Mouse (Mus musculus) myocyte (in vitro differentiated cells): Measurements from ENCODE around the gene Cfap74.

Experiments used
- CEBPB ChIP-seq: IDR thresholded peaks from 2 replicates; pipeline ENCODE4 v1.6.1; 2011; ENCODE audit warnings: mild to moderate bottlenecking, moderate library complexity; ENCODE audit not compliant: poor library complexity, insufficient read depth, severe bottlenecking
- E2F4 ChIP-seq: IDR thresholded peaks from one replicate; pipeline ENCODE4 v1.6.1; 2011; ENCODE audit warnings: mild to moderate bottlenecking, control low read depth, moderate library complexity; ENCODE audit not compliant: insufficient read depth
- MAX ChIP-seq: IDR thresholded peaks from one replicate; pipeline ENCODE4 v1.6.1; 2011; ENCODE audit warnings: low read depth, mild to moderate bottlenecking, control low read depth
- MYOD1 ChIP-seq, 3 experiments: IDR thresholded peaks; one replicate each; pipeline ENCODE4 v1.6.1; 2011; ENCODE audit warnings: control low read depth in 2 of 3, low read depth in 2 of 3, mild to moderate bottlenecking in 2 of 3, moderate library complexity in 1 of 3; ENCODE audit not compliant: insufficient read length in 2 of 3, control insufficient read depth in 1 of 3
- MYOG ChIP-seq, 3 experiments: IDR thresholded peaks; one replicate each; pipeline ENCODE4 v1.6.1; 2011; ENCODE audit warnings: control low read depth in 2 of 3, low read depth in 2 of 3, mild to moderate bottlenecking in 2 of 3; ENCODE audit not compliant: insufficient read length in 2 of 3, control insufficient read depth in 1 of 3, insufficient read depth in 1 of 3
- POLR2A ChIP-seq: IDR thresholded peaks from one replicate; pipeline ENCODE4 v1.6.1; 2011; ENCODE audit warnings: low read depth, mild to moderate bottlenecking, control low read depth, moderate library complexity; ENCODE audit not compliant: insufficient read length
- POLR2AphosphoS2 ChIP-seq: IDR thresholded peaks from one replicate; pipeline ENCODE4 v1.6.1; 2011; ENCODE audit warnings: low read depth, control low read depth; ENCODE audit not compliant: insufficient read length
- REST ChIP-seq: IDR thresholded peaks from one replicate; pipeline ENCODE4 v1.6.1; 2011; ENCODE audit warnings: mild to moderate bottlenecking, control low read depth, moderate library complexity; ENCODE audit not compliant: insufficient read depth, insufficient read length
- SRF ChIP-seq: IDR thresholded peaks from one replicate; pipeline ENCODE4 v1.6.1; 2011; ENCODE audit warnings: low read depth; ENCODE audit not compliant: control insufficient read depth, insufficient read length
- TCF12 ChIP-seq: IDR thresholded peaks from one replicate; pipeline ENCODE4 v1.6.1; 2011; ENCODE audit warnings: mild to moderate bottlenecking, control low read depth; ENCODE audit not compliant: poor library complexity, insufficient read depth, severe bottlenecking
- USF1 ChIP-seq: IDR thresholded peaks from one replicate; pipeline ENCODE4 v1.6.1; 2011; ENCODE audit warnings: low read depth, mild to moderate bottlenecking, control low read depth, moderate library complexity

DNA sequence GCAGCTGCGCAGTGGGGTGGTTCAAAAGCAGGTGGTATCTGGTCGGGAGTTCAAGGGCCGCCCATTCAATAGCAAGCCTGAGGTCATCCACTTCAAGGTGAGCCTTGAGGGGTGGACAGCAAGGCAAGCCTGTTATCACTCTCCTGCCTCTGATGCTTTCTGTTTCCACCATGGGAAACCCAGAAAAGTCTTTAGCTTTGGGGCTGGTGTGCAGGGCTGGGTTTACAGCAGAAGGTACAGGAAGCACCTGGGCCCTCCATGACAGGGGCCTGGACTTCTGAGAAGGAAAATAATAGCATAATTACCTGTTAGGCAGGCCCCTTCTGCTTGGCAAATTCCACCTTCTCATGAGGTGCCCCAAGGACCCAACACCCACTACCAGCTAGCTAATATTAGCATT lies 20.2 kb downstream of the Cfap74 start:
- no peak for TF ChIP-seq POLR2AphosphoS2
- TF ChIP-seq POLR2A = no peak
- no peak for TF ChIP-seq MYOG (IDR thresholded peaks at IDR 0.05; ENCODE audit: control insufficient read depth in 1 of 3, insufficient read depth in 1 of 3, insufficient read length in 2 of 3, low read depth in 2 of 3)
- no peak for TF ChIP-seq SRF
- TF ChIP-seq MAX = no peak
- TF ChIP-seq E2F4 = no peak
- TF ChIP-seq MYOD1 (IDR thresholded peaks at IDR 0.05; ENCODE audit: control insufficient read depth in 1 of 3, insufficient read length in 2 of 3, low read depth in 2 of 3) = no peak
- no peak for TF ChIP-seq REST
- TF ChIP-seq TCF12 = no peak
- TF ChIP-seq USF1 = no peak
- no peak for TF ChIP-seq CEBPB
